ENCODE assay signal across 17 mouse cellular contexts in genomic region chr2:69047297-69047696, GRCm38 (mm10).
"Had no signal": no experiment of that assay in that cellular context is flagged by ENCODE, and none has a peak within 500 bp of the region (broad histone marks: within the 10 kb centered on the region; RNA-seq: fewer than 3 reads in every experiment).

No protein-coding gene starts in this region.

- H3K9ac ChIP-seq: limb, embryonic 13.5 days; liver, embryonic 14.5 days; neural tube, embryonic 13.5 days; stomach, embryonic 15.5 days had no signal

- H3K4me1 ChIP-seq: stomach, embryonic 15.5 days had no signal

- H3K9me3 ChIP-seq: limb, embryonic 13.5 days; midbrain, embryonic 10.5 days; neural tube, embryonic 13.5 days; stomach, embryonic 15.5 days had no signal

- H3K4me3 ChIP-seq: limb, embryonic 13.5 days; midbrain, embryonic 10.5 days; neural tube, embryonic 13.5 days; stomach, embryonic 15.5 days had no signal

- H3K36me3 ChIP-seq: limb, embryonic 13.5 days; midbrain, embryonic 10.5 days; stomach, embryonic 15.5 days had no signal

- ATAC-seq: intestine, embryonic 16.5 days; lung, postnatal 0 days had no signal

- H3K4me2 ChIP-seq: limb, embryonic 13.5 days; neural tube, embryonic 13.5 days; stomach, embryonic 15.5 days had no signal

- H3K27me3 ChIP-seq: limb, embryonic 13.5 days; neural tube, embryonic 13.5 days; stomach, embryonic 15.5 days had no signal

- DNase-seq: kidney, adult 9 months; layer of hippocampus, adult 9-11 months; layer of hippocampus, postnatal 36 days; lung, adult 2 months; lung, postnatal 36 days; midbrain, embryonic 14.5 days; retina, postnatal 1 day; right cerebral cortex, postnatal 14 days; thymus, adult 2 months; thymus, postnatal 25 days had no signal

- H3K27ac ChIP-seq: limb, embryonic 13.5 days; liver, embryonic 14.5 days; midbrain, embryonic 10.5 days; neural tube, embryonic 13.5 days; stomach, embryonic 15.5 days had no signal
